Mouse (Mus musculus): ENCODE results near the gene BC035947. TPM values are rescaled to one million over a fixed set of nuclear protein-coding genes. Genes with fewer than 3 reads are reported as not detected.

BC035947 gene
- polyA plus RNA-seq, 1 experiment from 2014 or later: 0.55 TPM

GRCm38 (mm10) chr1:78534428-78535150 lies 22.6 kb upstream of the BC035947 start:
- Histone ChIP-seq H3K9me3 (ENCODE audit: control insufficient read depth, low read length) (no peaks in the 10 kb centered on the region), H3K4me3 (ENCODE audit: low read length) (no peak overlapping the region)
- ATAC-seq: no peak

GRCm38 (mm10) chr1:78532184-78532800 lies 20.3 kb upstream of the BC035947 start:
- Histone ChIP-seq H3K9ac (ENCODE audit: low read depth, low read length) (no peak overlapping the region), H3K36me3 (ENCODE audit: control insufficient read depth, insufficient read depth, low read length) (no peaks in the 10 kb centered on the region), H3K4me3 (ENCODE audit: low read length) (no peak overlapping the region), H3K9me3 (ENCODE audit: control insufficient read depth, low read length) (no peaks in the 10 kb centered on the region), H3K27ac (ENCODE audit: low read length) (no peak overlapping the region), H3K27me3 (replicated peaks; ENCODE audit: control insufficient read depth, insufficient read depth, low read length) (no peaks in the 10 kb centered on the region), H3K4me2 (ENCODE audit: low read depth, low read length) (no peak overlapping the region), H3K4me1 (ENCODE audit: control insufficient read depth, insufficient read depth, low read length) (no peaks in the 10 kb centered on the region)
- ATAC-seq: no peak
- 74% methylated on average over 15 of the region's 15 CpGs for WGBS

More at GRCm38 (mm10) chr1:78534428-78535150, 22.6 kb upstream of the BC035947 start:
- no peak overlapping the region for H3K27ac ChIP-seq (ENCODE audit: low read length)
- no peaks in the 10 kb centered on the region for H3K4me1 ChIP-seq (ENCODE audit: control insufficient read depth, insufficient read depth, low read length)
- H3K36me3 ChIP-seq (ENCODE audit: control insufficient read depth, insufficient read depth, low read length): no peaks in the 10 kb centered on the region
- WGBS: 72% methylated on average over 9 of the region's 9 CpGs
- H3K27me3 ChIP-seq (replicated peaks; ENCODE audit: control insufficient read depth, insufficient read depth, low read length): no peaks in the 10 kb centered on the region
- no peak overlapping the region for H3K4me2 ChIP-seq (ENCODE audit: low read depth, low read length)
- no peak overlapping the region for H3K9ac ChIP-seq (ENCODE audit: low read depth, low read length)

- H3K27ac ChIP-seq (ENCODE audit: low read length): no peak overlapping the region
- H3K9me3 ChIP-seq (ENCODE audit: control insufficient read depth, low read length): no peaks in the 10 kb centered on the region
- H3K36me3 ChIP-seq (ENCODE audit: control insufficient read depth, insufficient read depth, low read length): no peaks in the 10 kb centered on the region
- no peak for ATAC-seq
- no peak overlapping the region for H3K4me2 ChIP-seq (ENCODE audit: low read depth, low read length)
- no peaks in the 10 kb centered on the region for H3K27me3 ChIP-seq (replicated peaks; ENCODE audit: control insufficient read depth, insufficient read depth, low read length)
- H3K4me3 ChIP-seq (ENCODE audit: low read length): no peak overlapping the region
- 73% methylated on average over 7 of the region's 7 CpGs for WGBS
- H3K9ac ChIP-seq (ENCODE audit: low read depth, low read length): no peak overlapping the region
- H3K4me1 ChIP-seq (ENCODE audit: control insufficient read depth, insufficient read depth, low read length): no peaks in the 10 kb centered on the region
These were observed 18.7 kb upstream of the BC035947 start for GRCm38 (mm10) chr1:78530500-78531215.

GRCm38 (mm10) chr1:78529011-78529410 lies 17.1 kb upstream of the BC035947 start:
- Histone ChIP-seq H3K4me3 (ENCODE audit: low read length) (no peak overlapping the region), H3K9ac (ENCODE audit: low read depth, low read length) (no peak overlapping the region), H3K27ac (ENCODE audit: low read length) (no peak overlapping the region), H3K27me3 (replicated peaks; ENCODE audit: control insufficient read depth, insufficient read depth, low read length) (no peaks in the 10 kb centered on the region), H3K4me1 (ENCODE audit: control insufficient read depth, insufficient read depth, low read length) (no peaks in the 10 kb centered on the region), H3K36me3 (ENCODE audit: control insufficient read depth, insufficient read depth, low read length) (no peaks in the 10 kb centered on the region), H3K9me3 (ENCODE audit: control insufficient read depth, low read length) (no peaks in the 10 kb centered on the region), H3K4me2 (ENCODE audit: low read depth, low read length) (no peak overlapping the region)
- 85% methylated on average over 8 of the region's 8 CpGs for whole genome bisulfite sequencing
- ATAC-seq: no peak

GRCm38 (mm10) chr1:78528356-78528755 lies 16.4 kb upstream of the BC035947 start:
- H3K27me3 ChIP-seq (replicated peaks; ENCODE audit: control insufficient read depth, insufficient read depth, low read length): no peaks in the 10 kb centered on the region
- H3K9me3 ChIP-seq (ENCODE audit: control insufficient read depth, low read length): no peaks in the 10 kb centered on the region
- H3K27ac ChIP-seq (ENCODE audit: low read length): no peak overlapping the region
- 92% methylated on average over 3 of the region's 3 CpGs for WGBS
- no peaks in the 10 kb centered on the region for H3K4me1 ChIP-seq (ENCODE audit: control insufficient read depth, insufficient read depth, low read length)
- no peak for ATAC-seq
- no peaks in the 10 kb centered on the region for H3K36me3 ChIP-seq (ENCODE audit: control insufficient read depth, insufficient read depth, low read length)
- no peak overlapping the region for H3K4me2 ChIP-seq (ENCODE audit: low read depth, low read length)
- no peak overlapping the region for H3K4me3 ChIP-seq (ENCODE audit: low read length)
- H3K9ac ChIP-seq (ENCODE audit: low read depth, low read length): no peak overlapping the region

- 50% methylated on average over 23 of the region's 23 CpGs for WGBS
- H3K4me2 ChIP-seq (ENCODE audit: low read depth, low read length): no peak overlapping the region
- no peaks in the 10 kb centered on the region for H3K4me1 ChIP-seq (ENCODE audit: control insufficient read depth, insufficient read depth, low read length)
- H3K27me3 ChIP-seq (replicated peaks; ENCODE audit: control insufficient read depth, insufficient read depth, low read length): no peaks in the 10 kb centered on the region
- H3K27ac ChIP-seq (ENCODE audit: low read length): no peak overlapping the region
- H3K36me3 ChIP-seq (ENCODE audit: control insufficient read depth, insufficient read depth, low read length): no peaks in the 10 kb centered on the region
- no peak overlapping the region for H3K4me3 ChIP-seq (ENCODE audit: low read length)
- no peak overlapping the region for H3K9ac ChIP-seq (ENCODE audit: low read depth, low read length)
- ATAC-seq: no peak
- no peaks in the 10 kb centered on the region for H3K9me3 ChIP-seq (ENCODE audit: control insufficient read depth, low read length)
These were observed 13.4 kb upstream of the BC035947 start for GRCm38 (mm10) chr1:78525189-78525886.

GRCm38 (mm10) chr1:78518907-78519306 lies 6.9 kb upstream of the BC035947 start:
- no peaks in the 10 kb centered on the region for H3K9me3 ChIP-seq (ENCODE audit: control insufficient read depth, low read length)
- H3K4me2 ChIP-seq (ENCODE audit: low read depth, low read length): no peak overlapping the region
- H3K27ac ChIP-seq (ENCODE audit: low read length): no peak overlapping the region
- no peak overlapping the region for H3K4me3 ChIP-seq (ENCODE audit: low read length)
- no peaks in the 10 kb centered on the region for H3K4me1 ChIP-seq (ENCODE audit: control insufficient read depth, insufficient read depth, low read length)
- 84% methylated on average over 7 of the region's 7 CpGs for WGBS
- no peak overlapping the region for H3K9ac ChIP-seq (ENCODE audit: low read depth, low read length)
- H3K27me3 ChIP-seq (replicated peaks; ENCODE audit: control insufficient read depth, insufficient read depth, low read length): peaks cover 3% of the 10 kb centered on the region; the same call in 1 of the 2 replicates
- H3K36me3 ChIP-seq (ENCODE audit: control insufficient read depth, insufficient read depth, low read length): no peaks in the 10 kb centered on the region
- ATAC-seq: peak; percentile 28; the same call in 1 of the 2 replicates

- Histone ChIP-seq H3K36me3 (ENCODE audit: control insufficient read depth, insufficient read depth, low read length) (no peaks in the 10 kb centered on the region), H3K27me3 (replicated peaks; ENCODE audit: control insufficient read depth, insufficient read depth, low read length) (peaks cover 3% of the 10 kb centered on the region; the same call in 1 of the 2 replicates)
- WGBS: 77% methylated on average over 8 of the region's 8 CpGs
These were observed 798 bp upstream of the BC035947 start for GRCm38 (mm10) chr1:78512756-78513155.

GRCm38 (mm10) chr1:78510862-78511261 lies 1.1 kb downstream of the BC035947 start, which contains the start of gene Mogat1:
TSS of gene Mogat1 (plus strand) at chr1:78510991.
- Histone ChIP-seq H3K9ac (ENCODE audit: low read depth, low read length) (peak within 1 kb of the TSS; percentile 56; the same call in 1 of the 2 replicates), H3K36me3 (ENCODE audit: control insufficient read depth, insufficient read depth, low read length) (no peaks in the 10 kb centered on the region), H3K27me3 (replicated peaks; ENCODE audit: control insufficient read depth, insufficient read depth, low read length) (peaks cover 3% of the 10 kb centered on the region; the same call in 1 of the 2 replicates), H3K4me2 (ENCODE audit: low read depth, low read length) (peak within 1 kb of the TSS; percentile 59), H3K27ac (ENCODE audit: low read length) (no peak within 1 kb of the TSS), H3K4me1 (ENCODE audit: control insufficient read depth, insufficient read depth, low read length) (peaks cover 4% of the 10 kb centered on the region), H3K9me3 (ENCODE audit: control insufficient read depth, low read length) (no peaks in the 10 kb centered on the region), H3K4me3 (ENCODE audit: low read length) (peak within 1 kb of the TSS; percentile 26)
- no peak for ATAC-seq
- 68% methylated on average over 5 of the region's 5 CpGs for WGBS

More at GRCm38 (mm10) chr1:78512756-78513155, 798 bp upstream of the BC035947 start:
- H3K4me1 ChIP-seq (ENCODE audit: control insufficient read depth, insufficient read depth, low read length): peaks cover 4% of the 10 kb centered on the region
- H3K9me3 ChIP-seq (ENCODE audit: control insufficient read depth, low read length): no peaks in the 10 kb centered on the region
- no peak for ATAC-seq
- H3K9ac ChIP-seq (ENCODE audit: low read depth, low read length): no peak overlapping the region
- H3K4me3 ChIP-seq (ENCODE audit: low read length): no peak overlapping the region
- H3K27ac ChIP-seq (ENCODE audit: low read length): no peak overlapping the region
- H3K4me2 ChIP-seq (ENCODE audit: low read depth, low read length): no peak overlapping the region
